Mouse (Mus musculus) testis, adult 2 months (tissue): ENCODE results near the gene Cfdp1.

Experiments used
- CTCF ChIP-seq: fragments of 200-500 bp; IDR thresholded peaks from 2 replicates; pipeline ENCODE4 v1.5.1; 2012; ENCODE audit warnings: low read depth, mild to moderate bottlenecking, inconsistent platforms, low read length, moderate library complexity; ENCODE audit not compliant: control insufficient read depth, insufficient read depth, insufficient replicate concordance
- POLR2A ChIP-seq: fragments of 200-500 bp; IDR thresholded peaks from 2 replicates; pipeline ENCODE4 v1.6.1; 2012; ENCODE audit warnings: low read depth, mild to moderate bottlenecking, inconsistent platforms, low read length, moderate library complexity; ENCODE audit not compliant: control insufficient read depth

GRCm38 (mm10) chr8:111725341-111725740 is 128.8 kb downstream of the Cfdp1 start:
- TF ChIP-seq CTCF (no peak), POLR2A (no peak)
